Mouse (Mus musculus) limb, embryonic 11.5 days (tissue): ENCODE data around the gene Pde12. TPM values are rescaled to one million over a fixed set of nuclear protein-coding genes. Genes with fewer than 3 reads are reported as not detected.
A peak's percentile ranks its signal among the peaks of the same experiment; 100 is the strongest.

ENCODE experiments used
- ATAC-seq: fragments of 200-750 bp; cut with Nextera tagmentation; 2 replicates; pipeline ENCODE4 v1.8.0; 2017; ENCODE audit warnings: low read depth; ENCODE audit not compliant: insufficient number of reproducible peaks, low FRiP score, low TSS enrichment
- DNase-seq: peaks from one replicate; pipeline ENCODE4 v3.0.0-alpha.2; 2015; ENCODE audit warnings: low spot score
- H3K27ac ChIP-seq: fragments of 300-500 bp; sonication (generic); replicated peaks from 2 replicates; pipeline ENCODE4 v1.5.1; 2014; ENCODE audit warnings: low read depth, mild to moderate bottlenecking, low read length
- H3K27me3 ChIP-seq: fragments of 300-500 bp; sonication (generic); 2 replicates; pipeline ENCODE4 v1.6.1; 2014; ENCODE audit warnings: mild to moderate bottlenecking, low read length, mixed read lengths; ENCODE audit not compliant: control insufficient read depth, insufficient read depth
- H3K36me3 ChIP-seq: fragments of 300-500 bp; sonication (generic); 2 replicates; pipeline ENCODE4 v1.6.1; 2014; ENCODE audit warnings: mild to moderate bottlenecking, low read length, moderate library complexity, mixed read lengths; ENCODE audit not compliant: control insufficient read depth, insufficient read depth
- H3K4me1 ChIP-seq: fragments of 300-500 bp; sonication (generic); 2 replicates; pipeline ENCODE4 v1.6.1; 2014; ENCODE audit warnings: low read length, mixed read lengths; ENCODE audit not compliant: control insufficient read depth, insufficient read depth
- H3K4me2 ChIP-seq: fragments of 300-500 bp; sonication (generic); 2 replicates; pipeline ENCODE4 v1.6.1; 2014; ENCODE audit warnings: low read depth, mild to moderate bottlenecking, moderate library complexity; ENCODE audit not compliant: severe bottlenecking
- H3K4me3 ChIP-seq: fragments of 300-500 bp; sonication (generic); 2 replicates; pipeline ENCODE4 v1.5.1; 2014; ENCODE audit warnings: low read depth, low read length
- H3K9ac ChIP-seq: fragments of 300-500 bp; sonication (generic); 2 replicates; pipeline ENCODE4 v1.6.1; 2014; ENCODE audit warnings: mild to moderate bottlenecking, low read length
- H3K9me3 ChIP-seq: fragments of 300-500 bp; sonication (generic); 2 replicates; pipeline ENCODE4 v1.6.1; 2016; ENCODE audit warnings: low read length; ENCODE audit not compliant: control insufficient read depth
- WGBS: fragments of 180-500 bp; shearing (Covaris S2); extraction: QIAGEN DNeasy Blood & Tissue Kit; methylation state at CpG from one replicate; pipeline ENCODE4 v1.1.7; 2014; 5-methylcytosine and 5-hydroxymethylcytosine counted together
- microRNA-seq: library from miRNA; unstranded; fragments of <30 nt; microRNA quantifications from one replicate; pipeline ENCODE4, GENCODE M21; 2016
- polyA plus RNA-seq: library from polyadenylated mRNA; unstranded; fragments of >200 nt; fragmentation: Nextera tagmentation; extraction: Ambion mirVana; gene quantifications from 2 replicates; pipeline ENCODE4 v1.2.1, GENCODE M21; 2014

Gene Pde12
- polyA plus RNA-seq, 1 experiment from 2014 or later: 13.5 TPM

- DNase-seq: peak; percentile 74
- peak overlapping the region; percentile 90 for H3K9ac ChIP-seq
- H3K4me1 ChIP-seq: no peaks in the 10 kb centered on the region
- peak overlapping the region; percentile 88 for H3K27ac ChIP-seq
- WGBS: 0% methylated on average over 16 of the region's 16 CpGs
- H3K9me3 ChIP-seq: no peaks in the 10 kb centered on the region
- peak overlapping the region; percentile 49 for H3K4me2 ChIP-seq
- no peaks in the 10 kb centered on the region for H3K27me3 ChIP-seq
- ATAC-seq: peak; percentile 41; the same call in 1 of the 2 replicates
- peak overlapping the region; percentile 98 for H3K4me3 ChIP-seq
- no peaks in the 10 kb centered on the region for H3K36me3 ChIP-seq
These were observed 31.0 kb downstream of the Pde12 start for GRCm38 (mm10) chr14:26638708-26639084.

GRCm38 (mm10) chr14:26637851-26638707 is 31.6 kb downstream of the Pde12 start, which contains the start of gene Arf4:
Gene Arf4 (plus strand): TSS chr14:26638074.
- WGBS: under 1% methylated on average over 83 of the region's 83 CpGs
- no peaks in the 10 kb centered on the region for H3K4me1 ChIP-seq

GRCm38 (mm10) chr14:26637025-26637850 is 32.4 kb downstream of the Pde12 start:
- H3K4me1 ChIP-seq: no peaks in the 10 kb centered on the region
- H3K4me3 ChIP-seq: peak overlapping the region; percentile 98
- WGBS: 33% methylated on average over 17 of the region's 17 CpGs
- no peak for ATAC-seq
- H3K4me2 ChIP-seq: peak overlapping the region; percentile 49
- DNase-seq: no peak
- H3K9ac ChIP-seq: peak overlapping the region; percentile 49; the same call in 1 of the 2 replicates
- no peaks in the 10 kb centered on the region for H3K9me3 ChIP-seq
- peak overlapping the region; percentile 18; the same call in 1 of the 2 replicates for H3K27ac ChIP-seq
- no peaks in the 10 kb centered on the region for H3K27me3 ChIP-seq
- H3K36me3 ChIP-seq: no peaks in the 10 kb centered on the region

More at GRCm38 (mm10) chr14:26637851-26638707, 31.6 kb downstream of the Pde12 start, which contains the start of gene Arf4:
- H3K9ac ChIP-seq: peak within 1 kb of the TSS; percentile 90
- H3K27ac ChIP-seq: peak within 1 kb of the TSS; percentile 88
- H3K27me3 ChIP-seq: no peaks in the 10 kb centered on the region
- ATAC-seq (peak; percentile 98), DNase-seq (peak; percentile 95)
- no peaks in the 10 kb centered on the region for H3K36me3 ChIP-seq
- H3K9me3 ChIP-seq: no peaks in the 10 kb centered on the region
- H3K4me3 ChIP-seq: peak within 1 kb of the TSS; percentile 98
- H3K4me2 ChIP-seq: peak within 1 kb of the TSS; percentile 49

GRCm38 (mm10) chr14:26626605-26627140 is 43.0 kb downstream of the Pde12 start:
- H3K9me3 ChIP-seq: no peaks in the 10 kb centered on the region
- DNase-seq: no peak
- no peak overlapping the region for H3K4me2 ChIP-seq
- H3K4me3 ChIP-seq: no peak overlapping the region
- no peak for ATAC-seq
- H3K4me1 ChIP-seq: no peaks in the 10 kb centered on the region
- no peak overlapping the region for H3K9ac ChIP-seq
- WGBS: 94% methylated on average over 5 of the region's 5 CpGs
- no peak overlapping the region for H3K27ac ChIP-seq
- H3K27me3 ChIP-seq: no peaks in the 10 kb centered on the region
- H3K36me3 ChIP-seq: peaks cover 10% of the 10 kb centered on the region; the same call in 1 of the 2 replicates

GRCm38 (mm10) chr14:26625301-26625700 is 44.4 kb downstream of the Pde12 start:
- H3K9ac ChIP-seq: no peak overlapping the region
- H3K4me1 ChIP-seq: no peaks in the 10 kb centered on the region
- peaks cover 7% of the 10 kb centered on the region; the same call in 1 of the 2 replicates for H3K36me3 ChIP-seq
- no peak overlapping the region for H3K4me2 ChIP-seq
- WGBS: 96% methylated on average over 4 of the region's 4 CpGs
- DNase-seq (no peak), ATAC-seq (no peak)
- no peak overlapping the region for H3K27ac ChIP-seq
- no peaks in the 10 kb centered on the region for H3K9me3 ChIP-seq
- no peak overlapping the region for H3K4me3 ChIP-seq
- no peaks in the 10 kb centered on the region for H3K27me3 ChIP-seq

- Histone ChIP-seq H3K36me3 (peaks cover 7% of the 10 kb centered on the region), H3K9ac (no peak overlapping the region), H3K4me3 (no peak overlapping the region), H3K9me3 (no peaks in the 10 kb centered on the region), H3K4me1 (no peaks in the 10 kb centered on the region), H3K4me2 (no peak overlapping the region), H3K27me3 (no peaks in the 10 kb centered on the region), H3K27ac (no peak overlapping the region)
- ATAC-seq (no peak), DNase-seq (no peak)
- WGBS: 98% methylated on average over 4 of the region's 4 CpGs
These were observed 59.0 kb downstream of the Pde12 start for GRCm38 (mm10) chr14:26610689-26611088.

Small RNA genes within 50 kb of the gene (microRNA-seq; reads per million reads assigned to microRNA genes)
- 0.92 reads per million for gene Mir7672

Other genes with a start within 250 kb of the Pde12 start
- 21.2 and 22.0 TPM in 2 replicates for gene Slmap, start 135.0 kb downstream of the Pde12 start, polyA plus RNA-seq
- gene Dennd6a, start 96.0 kb downstream of the Pde12 start, polyA plus RNA-seq: 38.1 and 42.3 TPM in 2 replicates
- 581 and 585 TPM in 2 replicates for gene Arf4, start 31.8 kb downstream of the Pde12 start, polyA plus RNA-seq
- not detected in 2 replicates for gene Dnah12, start 23.4 kb upstream of the Pde12 start, polyA plus RNA-seq
- gene Asb14, start 224.7 kb upstream of the Pde12 start, polyA plus RNA-seq: 0.11 and 0.13 TPM in 2 replicates